Mouse (Mus musculus): ENCODE data around the gene Dlx5. TPM values are rescaled to one million over a fixed set of nuclear protein-coding genes. Genes with fewer than 3 reads are reported as not detected.

Gene Dlx5
- total RNA-seq, 2 experiments from 2014 or later, result 0.25 to 0.45 TPM

DNA sequence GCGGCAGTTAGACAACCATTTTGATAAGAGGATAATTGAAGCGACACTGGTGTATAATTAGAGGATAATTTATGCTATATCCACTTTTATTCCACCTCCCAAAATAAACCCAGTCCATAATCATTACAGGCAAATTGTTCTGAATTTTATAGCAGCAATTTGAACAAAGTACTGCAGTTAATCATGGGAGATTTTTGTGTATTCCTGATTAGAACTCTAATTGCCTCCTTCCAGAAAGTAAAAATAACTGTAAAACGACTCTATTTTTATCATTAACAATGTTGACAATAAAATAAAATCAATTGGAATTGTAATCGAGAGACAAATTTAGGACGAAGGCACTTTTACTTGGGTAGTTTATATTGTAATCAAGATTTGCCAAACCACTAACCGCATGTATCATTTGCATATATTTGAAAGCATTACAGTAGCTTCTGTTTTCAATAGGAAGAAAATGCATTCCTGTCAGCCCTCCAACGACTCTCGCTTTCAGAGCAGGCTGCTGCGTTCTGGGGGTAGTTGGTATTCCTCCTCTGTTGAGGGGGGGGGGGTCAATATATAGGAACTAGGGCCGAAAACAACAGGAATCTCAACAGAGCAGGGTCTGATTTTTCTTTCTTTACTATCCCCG lies 20.0 kb downstream of the Dlx5 start:
- intact Hi-C loops (cut with DNase I), result loop anchor here (10.0 kb wide), 1 partner anchor 397 kb away; no protein-coding TSS in a partner anchor
- no peak for DNase-seq

DNA sequence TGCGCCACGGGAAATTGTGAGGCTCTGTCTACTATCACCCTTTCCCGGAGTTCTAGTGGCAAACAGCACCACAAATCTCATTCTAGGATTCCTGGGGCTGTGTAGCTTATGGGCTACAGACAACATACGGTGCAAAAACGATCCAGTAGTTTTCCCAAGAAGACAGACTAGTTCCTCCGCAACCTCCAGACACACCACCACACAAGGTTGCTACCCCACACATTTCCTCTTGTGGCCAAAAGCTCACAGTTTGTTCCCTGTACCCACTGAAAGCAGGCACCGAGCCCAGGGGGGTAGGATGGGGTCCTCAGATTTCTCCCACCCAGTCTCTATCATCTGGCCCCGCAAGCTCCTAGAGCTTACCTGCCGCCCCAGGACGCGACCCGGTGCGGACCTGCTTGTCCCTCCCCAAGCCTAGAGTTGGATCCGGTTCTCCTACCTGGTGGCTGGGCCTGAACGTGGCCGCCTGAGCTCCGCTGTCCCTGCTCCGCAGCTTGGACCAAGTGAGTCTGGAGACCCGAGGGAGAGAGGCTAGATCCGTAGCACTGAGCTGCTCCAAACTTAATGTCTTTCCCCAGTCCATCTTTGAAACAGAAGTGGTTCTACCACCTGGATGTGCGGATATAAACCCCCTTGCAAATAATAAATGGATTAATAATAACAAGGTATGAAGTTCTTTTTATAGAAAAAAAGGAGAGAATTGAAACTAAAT lies 20.6 kb downstream of the Dlx5 start:
- intact Hi-C loops (cut with DNase I), result loop anchor here (10.0 kb wide), 1 partner anchor 396 kb away; no protein-coding TSS in a partner anchor
- DNase-seq, result no peak

DNA sequence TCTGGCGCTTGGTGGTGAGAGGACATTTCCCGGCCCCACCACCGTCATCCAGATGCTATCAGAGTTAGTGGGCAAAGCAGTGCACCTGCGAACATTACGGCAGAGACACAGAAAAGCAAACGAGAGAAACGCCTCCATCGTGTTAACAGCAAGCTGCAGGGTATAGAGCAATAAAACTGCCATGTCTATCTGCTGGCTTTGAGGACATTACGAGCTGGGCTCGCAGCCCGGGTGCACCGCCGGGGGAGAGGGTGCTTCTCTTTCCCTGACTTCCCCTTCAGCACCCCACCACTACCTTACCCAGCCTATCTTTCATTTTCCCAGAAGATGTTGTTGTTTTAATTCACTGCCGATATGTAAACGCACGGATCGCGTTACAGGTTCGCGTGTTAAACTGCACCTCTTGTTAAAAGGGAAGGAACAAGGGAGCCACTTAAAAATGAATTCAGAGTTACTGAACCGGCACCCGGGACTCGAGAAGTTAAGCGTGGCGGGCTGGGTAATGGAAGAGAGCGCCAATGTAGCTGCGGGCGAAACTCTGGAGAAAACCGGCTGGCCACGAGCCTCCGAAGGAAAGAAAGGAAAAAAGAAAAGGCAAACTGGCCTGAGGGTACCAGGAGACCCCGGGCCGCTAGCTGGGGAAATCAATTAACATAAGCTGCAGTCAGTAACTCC lies 21.3 kb downstream of the Dlx5 start:
- no peak for DNase-seq
- intact Hi-C loops (cut with DNase I), result loop anchor here (10.0 kb wide), 1 partner anchor 396 kb away; no protein-coding TSS in a partner anchor

DNA sequence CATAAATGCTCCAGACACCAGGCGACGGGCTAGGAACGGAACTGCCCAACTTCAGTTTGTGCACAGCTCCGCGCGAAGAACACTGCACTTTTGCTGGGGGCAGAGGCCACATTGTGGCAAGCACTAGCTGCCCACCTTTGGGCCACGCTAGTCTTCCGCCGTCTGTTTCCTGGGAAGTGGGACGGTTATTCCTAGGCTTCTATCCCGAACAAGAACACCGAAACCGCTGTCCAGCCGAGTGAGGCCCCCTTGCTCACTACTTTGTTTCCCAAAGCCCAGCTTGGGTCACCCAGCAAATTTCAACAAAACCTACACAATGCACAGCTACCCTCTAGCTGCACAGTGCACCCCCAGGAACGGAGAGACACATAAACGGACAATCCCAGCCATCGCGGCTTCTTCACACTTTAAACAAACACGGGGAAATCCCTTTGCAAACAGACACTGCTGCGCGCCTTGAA lies 21.9 kb downstream of the Dlx5 start:
- no peak for DNase-seq
- intact Hi-C loops (cut with DNase I), result loop anchor here (10.0 kb wide), 1 partner anchor 395 kb away; no protein-coding TSS in a partner anchor

DNA sequence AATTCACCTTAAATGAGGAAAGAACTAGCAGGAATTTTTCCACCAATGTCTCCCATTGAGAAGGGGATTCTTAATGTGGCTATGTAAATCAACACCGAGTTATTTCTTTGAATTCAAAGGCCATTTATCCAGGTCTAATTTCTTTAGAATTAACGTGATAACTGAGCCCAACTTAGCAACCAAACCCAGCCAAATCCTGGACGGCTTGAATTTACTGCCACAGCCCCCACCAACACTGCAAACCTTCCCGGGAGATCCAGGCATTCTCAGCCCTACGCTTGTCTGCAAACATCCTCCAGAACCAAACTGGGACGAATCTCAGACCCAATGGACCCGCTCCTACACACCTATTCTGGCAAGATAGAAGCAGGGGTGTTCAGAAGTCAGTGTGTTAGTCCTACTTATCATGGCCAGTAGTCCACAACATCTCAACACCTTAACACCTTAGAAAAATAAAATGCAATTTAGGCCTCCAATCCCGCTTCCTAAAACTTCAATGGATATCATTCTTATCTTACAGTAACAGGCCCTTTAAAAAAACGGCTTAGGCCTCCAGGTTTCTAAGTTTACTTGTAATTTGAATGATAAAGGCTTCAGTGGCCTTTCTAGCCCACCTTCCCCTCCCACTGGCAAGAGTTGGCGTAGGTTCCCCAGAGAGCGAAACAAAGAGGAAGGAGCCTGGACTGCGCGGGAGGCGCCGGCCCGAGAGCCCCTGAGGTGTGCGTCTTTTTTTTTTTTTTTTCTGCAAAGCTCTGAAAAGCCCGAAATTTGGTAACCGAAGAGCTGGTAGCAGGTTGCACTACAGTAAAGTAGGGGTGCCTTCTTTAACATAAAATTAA lies 22.6 kb downstream of the Dlx5 start:
- intact Hi-C loops (cut with DNase I), result no loop called here
- DNase-seq, result no peak

DNA sequence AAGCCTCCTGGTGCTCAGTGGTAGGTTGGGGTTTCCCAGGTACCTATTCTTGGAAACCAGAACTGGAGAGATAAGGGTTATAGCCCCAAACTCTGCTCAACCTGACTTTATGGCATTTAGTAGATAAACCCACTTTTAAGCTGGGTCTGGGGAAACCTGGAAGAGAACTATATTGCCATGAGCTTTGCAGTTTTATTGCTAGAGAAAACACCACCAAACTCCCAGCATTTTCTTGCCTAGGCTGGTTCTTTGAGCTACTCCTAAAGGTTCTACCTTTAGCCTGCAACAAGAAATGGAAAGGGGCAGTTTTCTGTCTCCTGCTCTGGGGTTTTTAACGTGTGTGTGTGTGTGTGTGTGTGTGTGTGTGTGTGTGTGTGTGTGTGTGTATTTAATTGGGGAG lies 23.3 kb downstream of the Dlx5 start:
- intact Hi-C loops (cut with DNase I), result no loop called here
- no peak for DNase-seq

DNA sequence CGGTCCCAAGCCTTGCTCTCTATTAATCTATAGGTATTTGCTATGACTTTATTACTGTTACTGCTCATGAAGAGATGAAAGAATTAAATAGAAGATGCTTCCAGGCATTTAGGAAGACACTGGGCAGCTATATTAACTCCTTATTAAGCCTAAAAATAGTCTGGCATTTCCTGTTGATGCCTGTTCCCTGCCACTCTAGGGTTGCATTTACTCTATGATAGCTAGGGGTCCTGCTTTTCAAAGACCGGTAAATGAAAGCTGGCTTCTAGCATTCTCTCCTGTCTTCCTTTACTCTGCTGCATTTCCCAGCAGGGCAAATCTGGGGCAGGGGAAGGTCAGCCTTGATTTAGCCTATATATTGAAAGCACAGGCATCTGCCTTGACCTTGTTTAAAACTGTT lies 24.1 kb downstream of the Dlx5 start:
- intact Hi-C loops (cut with DNase I), result no loop called here
- DNase-seq, result no peak

DNA sequence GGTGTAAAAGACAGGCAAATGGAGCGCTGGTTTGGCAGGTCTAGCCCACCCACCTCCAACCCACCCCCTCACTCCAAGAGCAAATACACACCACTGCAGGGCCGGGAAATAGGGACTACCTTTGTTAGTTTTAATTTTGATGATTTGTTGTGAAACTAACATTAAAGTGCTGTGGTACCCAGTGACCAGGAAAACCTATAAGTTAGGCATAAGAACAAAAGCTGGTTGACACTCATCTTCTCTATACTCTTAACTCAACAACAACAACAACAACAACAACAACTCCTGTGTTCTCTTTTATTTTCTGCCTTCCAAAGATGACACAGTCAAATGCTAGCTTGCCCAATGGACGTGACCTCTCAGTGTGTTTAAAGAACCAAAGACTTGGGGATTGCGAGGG lies 25.0 kb downstream of the Dlx5 start:
- no peak for DNase-seq
- intact Hi-C loops (cut with DNase I), result no loop called here

DNA sequence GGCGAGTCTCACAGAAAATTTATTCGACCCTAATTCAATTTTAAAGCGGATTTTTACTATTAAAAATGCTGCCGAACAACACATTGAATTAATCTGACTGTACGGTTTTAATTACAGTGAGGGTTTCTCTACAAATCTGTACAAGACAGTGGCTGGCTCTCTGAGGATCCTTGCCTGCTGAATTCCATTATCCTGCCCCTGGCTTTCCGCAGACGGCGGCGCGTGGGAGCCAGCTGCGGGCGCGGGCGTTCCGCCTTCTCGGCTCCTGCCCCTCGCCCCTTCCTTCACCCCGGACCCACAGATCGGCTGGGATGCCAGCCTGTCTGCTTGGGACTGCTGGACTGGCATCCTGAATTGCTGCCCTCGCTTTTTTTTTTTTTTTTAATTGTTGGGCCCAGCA lies 25.6 kb downstream of the Dlx5 start:
- intact Hi-C loops (cut with DNase I), result no loop called here

DNA sequence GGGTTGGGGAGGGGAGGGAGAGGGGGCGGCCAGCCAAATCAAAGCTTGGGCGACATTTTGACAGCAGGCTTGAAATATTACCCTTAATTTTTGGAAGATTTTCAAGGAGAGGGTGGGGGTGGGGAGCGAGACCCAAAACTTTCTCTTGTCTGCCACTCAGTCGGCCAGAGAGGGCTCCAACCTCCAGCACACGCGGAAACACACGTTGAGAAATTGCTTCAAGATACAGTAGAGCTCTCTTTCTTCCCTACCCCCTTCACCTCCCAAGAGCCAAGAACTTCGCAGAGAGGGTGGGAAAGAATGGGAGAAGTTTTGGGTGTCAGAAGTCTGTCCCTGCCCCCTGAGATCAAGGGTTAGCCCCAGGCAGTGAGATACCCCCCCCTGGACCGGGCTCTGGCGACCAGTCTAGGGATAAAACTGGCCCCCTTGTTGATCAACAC lies 26.1 kb downstream of the Dlx5 start:
- DNase-seq, result no peak
- intact Hi-C loops (cut with DNase I), result no loop called here

More for the DNA sequence above, 25.6 kb downstream of the Dlx5 start:
- DNase-seq, result no peak

DNA sequence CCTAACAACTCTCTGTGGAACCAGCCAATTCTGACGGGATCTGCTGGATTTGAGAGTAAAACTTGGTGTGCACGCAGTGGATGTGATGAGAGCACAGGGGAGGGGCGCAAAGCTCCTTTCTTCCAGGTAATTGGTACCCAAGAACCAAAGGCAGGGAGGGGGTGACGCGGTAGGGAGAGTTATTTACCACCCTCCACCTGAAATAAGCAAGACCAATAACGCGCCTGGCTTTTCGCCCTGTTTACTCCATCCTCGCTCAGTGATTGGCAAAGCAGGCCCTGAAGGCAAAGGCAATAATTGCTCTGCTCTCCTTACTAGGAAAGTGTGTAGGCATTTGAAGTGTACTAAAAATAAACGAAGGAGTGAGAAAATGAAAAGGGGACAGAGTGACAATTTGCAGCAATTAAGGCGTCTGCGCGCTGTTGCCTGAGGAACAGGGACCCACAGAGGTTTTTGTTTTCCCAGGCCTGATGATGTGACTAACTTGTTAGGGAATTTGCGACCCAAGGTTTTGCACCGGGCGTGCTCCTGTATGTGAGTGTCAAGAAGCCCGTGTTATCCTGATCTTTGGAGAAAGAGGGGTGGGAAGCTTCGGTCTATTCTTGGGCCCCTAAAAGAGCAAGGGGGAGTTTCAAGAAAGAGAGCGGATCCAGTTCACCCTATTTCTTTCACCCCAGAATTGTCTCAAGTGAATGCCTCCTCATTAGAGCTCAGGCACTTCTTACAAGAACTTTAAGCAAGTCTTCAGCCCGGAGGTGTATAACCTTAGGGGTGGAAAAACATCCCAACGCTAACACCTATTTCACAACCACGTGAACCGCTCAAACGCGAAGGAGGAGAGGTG lies 26.8 kb downstream of the Dlx5 start:
- intact Hi-C loops (cut with DNase I), result no loop called here
- DNase-seq, result no peak

DNA sequence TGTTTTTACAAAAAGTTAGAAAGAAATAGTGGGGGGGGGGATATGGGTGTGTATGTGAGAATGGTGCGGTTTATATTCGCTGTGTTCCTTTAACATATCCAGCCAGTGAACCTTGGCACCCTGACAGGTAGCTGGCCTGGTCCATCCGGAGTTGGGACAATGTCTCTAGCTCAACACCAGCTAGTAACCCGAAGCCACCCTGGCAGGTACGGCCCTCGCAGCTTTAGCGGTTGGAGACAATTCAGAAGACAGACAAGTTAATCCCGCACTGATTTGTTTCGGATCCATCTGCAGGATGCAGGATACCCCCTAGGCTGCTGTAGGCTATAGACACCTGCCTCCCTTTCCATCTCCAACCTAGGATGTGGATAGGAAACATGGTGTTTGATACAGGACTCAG lies 27.7 kb downstream of the Dlx5 start:
- intact Hi-C loops (cut with DNase I), result no loop called here
- DNase-seq, result no peak

DNA sequence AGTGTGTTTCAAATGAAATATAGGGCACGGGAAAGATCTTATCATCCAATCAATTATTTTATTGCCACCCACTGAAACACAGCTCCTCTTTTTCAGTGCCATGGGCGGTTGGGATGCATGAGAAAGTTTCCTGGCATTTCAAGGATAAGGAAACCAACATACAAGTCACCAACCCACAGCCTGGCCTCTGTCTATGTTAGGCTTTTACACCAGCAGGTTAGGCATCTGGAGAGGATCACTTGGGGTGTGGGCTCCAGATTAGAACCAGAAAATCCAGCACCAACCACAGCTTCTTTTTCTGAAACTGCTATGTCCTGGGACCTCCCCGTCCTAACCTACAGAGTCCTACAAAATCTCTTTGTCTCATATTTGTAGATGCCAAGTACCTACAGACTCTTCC lies 28.9 kb downstream of the Dlx5 start:
- intact Hi-C loops (cut with DNase I), result no loop called here

DNA sequence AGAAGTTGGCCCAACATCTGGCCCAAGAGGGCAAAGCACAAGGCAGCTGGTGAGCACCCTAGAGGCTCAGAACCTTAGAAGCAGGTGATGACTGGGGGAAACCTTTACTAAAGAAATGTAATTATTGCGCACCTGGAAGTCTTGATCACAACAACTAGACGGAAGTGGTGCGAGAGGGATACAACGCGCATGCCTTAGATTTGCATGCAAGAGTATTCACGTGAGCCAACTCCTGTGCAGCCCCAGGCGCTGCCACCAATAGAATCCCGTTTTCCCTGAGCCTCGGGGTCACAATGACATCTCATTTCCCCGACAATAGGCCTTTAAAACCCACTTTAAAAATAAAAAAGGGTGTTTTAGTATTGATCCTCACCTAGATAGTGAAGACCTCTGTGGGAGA lies 30.7 kb downstream of the Dlx5 start:
- intact Hi-C loops (cut with DNase I), result no loop called here
- no peak for DNase-seq

More for the DNA sequence above, 28.9 kb downstream of the Dlx5 start:
- no peak for DNase-seq

DNA sequence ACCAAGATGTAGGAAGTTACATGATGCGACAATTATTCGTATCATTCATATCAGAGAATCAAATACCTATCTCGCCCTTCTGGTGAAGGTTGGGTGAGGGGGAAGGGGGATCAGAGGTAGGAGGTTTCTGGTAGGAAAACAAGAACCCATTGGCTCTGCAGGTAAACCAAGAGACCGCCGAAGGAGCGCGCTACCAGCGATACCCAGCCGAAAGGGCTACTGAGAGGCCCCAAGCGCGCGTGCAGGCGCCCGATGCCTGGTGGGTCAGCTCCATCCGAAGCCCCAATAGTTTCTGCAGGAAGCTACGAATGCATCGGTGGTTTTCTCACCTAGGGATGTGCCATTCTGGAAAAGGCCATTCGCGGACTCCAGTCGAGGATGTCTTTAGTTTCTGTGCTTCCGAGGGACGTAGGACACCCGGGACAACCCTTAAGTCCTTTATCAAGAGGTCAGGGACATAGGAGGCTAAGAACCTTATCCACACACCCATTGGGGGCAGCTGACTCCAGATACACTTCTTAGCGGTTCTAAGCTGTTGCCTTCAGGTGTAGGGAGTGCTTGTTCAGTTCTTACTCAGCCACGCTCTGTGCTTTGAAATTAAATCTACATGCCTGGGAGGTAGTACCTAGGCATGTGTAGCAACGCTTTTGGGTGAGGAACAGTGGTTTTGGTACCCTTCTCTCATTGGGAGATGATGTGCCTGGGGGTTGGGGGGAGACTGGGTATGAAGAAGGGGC lies 31.4 kb downstream of the Dlx5 start:
- DNase-seq, result no peak
- intact Hi-C loops (cut with DNase I), result no loop called here

DNA sequence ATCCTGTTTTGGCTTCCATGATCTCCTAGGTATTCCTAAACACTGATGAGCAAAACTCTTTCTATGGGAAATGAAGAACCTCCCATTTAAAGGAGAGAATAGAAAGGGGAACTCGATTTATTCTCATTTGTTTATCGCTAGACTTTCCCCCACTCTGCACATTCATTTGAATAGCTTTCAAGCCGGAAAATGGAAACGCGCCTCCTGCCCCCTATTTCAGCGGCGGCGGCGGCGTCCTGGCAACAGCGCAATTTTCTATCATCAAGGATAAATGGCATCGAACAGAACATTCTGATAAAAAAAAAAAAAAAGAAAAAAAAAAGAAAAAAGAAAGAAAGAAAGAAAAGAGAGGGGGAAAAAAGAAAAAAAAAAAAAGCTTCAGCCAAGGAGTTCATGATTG lies 32.1 kb downstream of the Dlx5 start:
- intact Hi-C loops (cut with DNase I), result no loop called here
- no peak for DNase-seq

DNA sequence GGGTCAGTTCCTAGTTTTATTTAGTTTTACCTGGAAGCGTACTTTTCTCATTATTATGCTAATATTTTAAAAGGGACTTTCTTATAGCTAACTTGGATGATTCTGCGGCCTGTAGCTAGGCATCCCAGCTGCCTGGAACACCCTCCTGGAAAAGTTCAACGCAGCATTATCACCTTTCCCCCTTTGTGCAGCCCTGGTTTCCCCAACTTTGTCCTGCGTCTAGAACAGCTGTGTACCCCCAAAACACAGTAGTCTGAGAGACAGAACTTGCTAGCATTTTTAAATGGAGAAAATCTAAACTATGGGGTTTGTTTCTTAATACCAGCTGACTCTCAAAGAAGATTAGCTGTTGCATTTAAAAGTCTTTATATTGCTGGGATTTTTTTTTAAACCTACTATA lies 33.3 kb downstream of the Dlx5 start:
- no peak for DNase-seq
- intact Hi-C loops (cut with DNase I), result no loop called here

DNA sequence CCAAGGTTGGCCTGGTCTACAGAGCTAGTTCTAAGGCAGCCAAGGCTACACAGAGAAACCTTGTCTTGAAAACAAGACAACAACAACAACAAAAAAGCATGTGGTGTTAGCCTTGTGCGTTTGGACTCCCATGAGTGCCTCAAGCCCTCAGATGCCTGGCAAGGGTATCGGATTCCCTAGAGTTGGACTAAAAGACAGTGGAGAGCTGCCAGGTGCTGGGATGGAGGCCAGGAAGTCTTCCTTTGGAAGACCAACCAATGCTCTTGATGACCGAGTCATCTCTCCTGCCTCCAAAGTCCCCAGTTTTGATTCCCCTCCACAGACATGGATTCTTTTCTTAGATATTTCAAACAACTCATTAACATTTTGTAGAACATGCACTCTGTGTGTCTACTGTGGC lies 48.6 kb downstream of the Dlx5 start:
- intact Hi-C loops (cut with DNase I), result no loop called here
- DNase-seq, result no peak

DNA sequence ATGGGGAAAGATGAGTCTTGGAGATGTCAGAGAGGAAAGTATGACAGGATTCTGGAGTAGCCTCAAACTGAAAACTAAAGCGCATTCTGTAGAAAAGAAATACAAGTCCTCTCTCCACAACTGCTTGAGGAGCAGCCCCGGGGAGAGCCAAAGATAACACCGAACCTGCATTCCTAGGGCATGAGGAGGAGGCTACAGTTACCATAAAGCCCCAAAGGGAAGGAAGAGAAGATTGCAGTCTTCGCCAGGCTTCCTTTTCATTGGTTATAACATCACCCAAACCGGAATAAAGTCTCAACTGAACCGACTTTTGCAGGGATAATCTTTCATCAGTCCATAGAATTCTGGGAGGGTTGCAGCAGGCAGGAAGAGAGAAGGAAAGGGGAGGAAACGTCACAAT lies 51.4 kb downstream of the Dlx5 start:
- DNase-seq, result peak; percentile 24 to 33
- intact Hi-C loops (cut with DNase I), result no loop called here

Measured in heart, postnatal 10 days (tissue).